Mouse (Mus musculus): ENCODE measurements around the gene Pigh. TPM values are rescaled to one million over a fixed set of nuclear protein-coding genes. Genes with fewer than 3 reads are reported as not detected.

Gene Pigh
- total and polyA plus RNA-seq, 3 experiments = 14.7 to 60.1 (median 47.3) TPM

DNA sequence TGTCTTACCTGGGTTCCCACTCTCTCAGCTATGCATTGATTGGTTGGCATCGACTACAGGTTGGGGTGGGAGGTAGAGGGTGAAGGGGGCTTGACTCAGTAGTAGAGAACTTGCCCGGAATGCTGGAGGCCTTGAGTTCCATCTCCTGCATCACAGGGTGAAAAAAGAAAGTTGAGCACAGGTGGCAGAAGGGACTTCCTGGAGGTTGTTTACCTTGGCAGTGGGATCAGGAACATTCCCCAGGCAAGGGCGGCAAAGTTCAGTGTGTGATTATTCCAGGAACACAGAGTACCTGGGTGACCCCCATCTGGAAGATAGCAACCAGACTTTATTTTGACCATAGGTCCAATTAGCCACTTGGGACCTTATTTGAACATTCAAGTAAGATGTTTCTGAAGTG is 14.3 kb upstream of the Pigh start:
- ATAC-seq (ENCODE audit: extremely low read depth, insufficient number of reproducible peaks, low FRiP score, poor library complexity, severe bottlenecking) = no peak
- H3K36me3 ChIP-seq (replicated peaks) = no peaks in the 10 kb centered on the region

DNA sequence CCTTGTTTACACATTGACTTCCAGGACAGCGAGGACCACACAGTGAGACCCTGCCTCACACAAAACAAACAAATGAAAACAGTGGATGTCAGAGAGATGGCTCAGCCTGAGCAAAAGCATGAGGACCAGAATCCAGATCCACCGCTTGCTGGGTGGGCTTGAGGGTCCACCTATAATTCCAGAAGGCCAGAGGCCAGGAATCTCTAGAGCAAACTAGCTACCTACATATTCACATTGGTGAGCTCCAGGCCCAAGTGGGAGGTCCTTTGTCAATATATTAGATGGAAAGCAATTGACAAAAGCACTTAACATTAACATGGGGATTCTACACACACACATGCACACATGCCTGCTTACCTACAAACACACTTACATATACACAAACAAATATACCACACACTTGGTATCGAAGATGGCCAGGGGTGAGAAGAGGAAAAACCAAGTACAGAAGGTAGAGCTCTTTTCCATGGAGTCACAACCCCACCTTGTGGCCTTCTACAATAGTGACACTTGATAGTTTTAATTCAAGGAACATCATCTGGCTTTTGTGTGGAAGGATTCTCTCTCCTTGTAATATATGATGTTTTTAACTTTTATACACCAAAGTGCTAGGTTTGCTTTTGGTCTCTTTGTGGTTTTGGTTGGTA is 7.8 kb upstream of the Pigh start:
- H3K4me1 ChIP-seq (ENCODE audit: insufficient read depth, low read depth, low read length) = peaks cover 5% of the 10 kb centered on the region
- ATAC-seq (ENCODE audit: extremely low read depth, insufficient number of reproducible peaks, low FRiP score, poor library complexity, severe bottlenecking) = no peak
- DNase-seq (ENCODE audit: low spot score) = no peak
- no peaks in the 10 kb centered on the region for H3K9me3 ChIP-seq (replicated peaks)
- TF ChIP-seq CTCF (IDR thresholded peaks at IDR 0.05; ENCODE audit: low read depth, low read length) (0 out of 2 replicates have a peak, but pooled peaks have one; percentile 22), TAL1 (conservative IDR thresholded peaks at IDR 0.05; ENCODE audit: low read depth, low read length) (no peak)
- H3K36me3 ChIP-seq (replicated peaks) = no peaks in the 10 kb centered on the region
- no peak overlapping the region for H3K4me3 ChIP-seq (ENCODE audit: low read depth, low read length)
- peaks cover 32% of the 10 kb centered on the region for H3K27me3 ChIP-seq (ENCODE audit: insufficient read depth, low read length)

More for the DNA sequence above, 14.3 kb upstream of the Pigh start:
- peaks cover 15% of the 10 kb centered on the region for H3K27me3 ChIP-seq (ENCODE audit: insufficient read depth, low read length)
- DNase-seq (ENCODE audit: low spot score) = no peak
- H3K4me3 ChIP-seq (ENCODE audit: low read depth, low read length) = no peak overlapping the region
- H3K9me3 ChIP-seq (replicated peaks) = no peaks in the 10 kb centered on the region
- no peak for TF ChIP-seq GATA2 (IDR thresholded peaks at IDR 0.05; ENCODE audit: borderline replicate concordance, low read depth, low read length)
- TF ChIP-seq POLR2AphosphoS5 (IDR thresholded peaks at IDR 0.05; ENCODE audit: insufficient replicate concordance, low read depth, low read length) = no peak
- TF ChIP-seq CTCF (IDR thresholded peaks at IDR 0.05; ENCODE audit: low read depth, low read length) = no peak
- TF ChIP-seq GATA1 (IDR thresholded peaks at IDR 0.05; ENCODE audit: borderline replicate concordance, low read length) = no peak
- TF ChIP-seq TAL1 (conservative IDR thresholded peaks at IDR 0.05; ENCODE audit: low read depth, low read length) = no peak
- H3K4me1 ChIP-seq (ENCODE audit: insufficient read depth, low read depth, low read length) = peaks cover 2% of the 10 kb centered on the region; the same call in 1 of the 2 replicates

DNA sequence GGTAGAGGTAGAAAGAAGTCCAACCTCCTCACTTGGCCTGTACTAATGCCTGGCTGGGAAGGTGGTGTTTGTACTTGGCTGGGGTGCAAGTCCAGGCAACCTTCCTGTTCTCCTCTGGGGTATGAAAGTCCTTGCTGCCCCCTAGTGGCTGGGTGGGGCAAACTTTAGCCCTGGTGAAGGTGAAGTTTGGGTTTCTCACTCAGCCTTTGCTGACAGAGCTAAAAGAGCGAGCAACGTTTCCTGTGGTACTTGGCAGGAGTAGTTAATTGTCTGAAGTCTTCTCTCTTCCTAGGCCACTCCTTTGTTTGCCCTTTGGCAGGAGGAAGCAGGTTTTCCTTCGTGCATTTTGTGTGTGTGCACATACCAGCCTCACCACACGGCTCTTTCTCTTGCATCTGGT is 3.1 kb upstream of the Pigh start:
- peaks cover 7% of the 10 kb centered on the region for H3K36me3 ChIP-seq (replicated peaks)
- TF ChIP-seq POLR2AphosphoS5 (IDR thresholded peaks at IDR 0.05; ENCODE audit: insufficient replicate concordance, low read depth, low read length) (no peak), CTCF (IDR thresholded peaks at IDR 0.05; ENCODE audit: low read depth, low read length) (peak; percentile 71)
- ATAC-seq (ENCODE audit: extremely low read depth, insufficient number of reproducible peaks, low FRiP score, poor library complexity, severe bottlenecking) = peak; percentile 35
- peaks cover 18% of the 10 kb centered on the region for H3K4me1 ChIP-seq (ENCODE audit: insufficient read depth, low read depth, low read length)
- H3K9me3 ChIP-seq (replicated peaks) = no peaks in the 10 kb centered on the region; the same call in 1 of the 2 replicates
- DNase-seq (ENCODE audit: low spot score) = peak; percentile 55
- peaks cover 15% of the 10 kb centered on the region for H3K27me3 ChIP-seq (ENCODE audit: insufficient read depth, low read length)
- no peak overlapping the region for H3K4me3 ChIP-seq (ENCODE audit: low read depth, low read length)

DNA sequence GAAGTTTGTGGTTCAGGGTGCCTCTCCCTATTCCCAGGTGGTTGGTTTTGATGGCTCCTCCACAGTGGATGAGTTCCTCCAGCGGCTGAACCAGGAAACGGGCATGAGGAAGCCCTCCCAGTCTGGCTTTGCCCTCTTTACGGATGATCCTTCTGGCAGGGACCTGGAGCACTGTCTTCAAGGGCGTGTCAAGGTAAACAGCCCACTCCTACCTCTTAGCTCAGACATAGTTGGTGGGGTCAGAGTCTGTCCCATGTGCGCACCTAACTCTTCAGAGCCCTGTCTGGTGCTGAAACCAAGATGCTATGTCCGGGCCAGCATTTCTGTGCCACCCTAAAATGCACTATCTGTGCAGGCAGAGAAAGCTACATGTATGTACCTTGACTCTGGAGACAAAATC is 16.1 kb downstream of the Pigh start:
- no peak for ATAC-seq (ENCODE audit: extremely low read depth, insufficient number of reproducible peaks, low FRiP score, poor library complexity, severe bottlenecking)
- TF ChIP-seq GATA2 (IDR thresholded peaks at IDR 0.05; ENCODE audit: borderline replicate concordance, low read depth, low read length) (no peak), TAL1 (conservative IDR thresholded peaks at IDR 0.05; ENCODE audit: low read depth, low read length) (no peak), POLR2AphosphoS5 (IDR thresholded peaks at IDR 0.05; ENCODE audit: insufficient replicate concordance, low read depth, low read length) (no peak), GATA1 (IDR thresholded peaks at IDR 0.05; ENCODE audit: borderline replicate concordance, low read length) (no peak), CTCF (IDR thresholded peaks at IDR 0.05; ENCODE audit: low read depth, low read length) (no peak)

DNA sequence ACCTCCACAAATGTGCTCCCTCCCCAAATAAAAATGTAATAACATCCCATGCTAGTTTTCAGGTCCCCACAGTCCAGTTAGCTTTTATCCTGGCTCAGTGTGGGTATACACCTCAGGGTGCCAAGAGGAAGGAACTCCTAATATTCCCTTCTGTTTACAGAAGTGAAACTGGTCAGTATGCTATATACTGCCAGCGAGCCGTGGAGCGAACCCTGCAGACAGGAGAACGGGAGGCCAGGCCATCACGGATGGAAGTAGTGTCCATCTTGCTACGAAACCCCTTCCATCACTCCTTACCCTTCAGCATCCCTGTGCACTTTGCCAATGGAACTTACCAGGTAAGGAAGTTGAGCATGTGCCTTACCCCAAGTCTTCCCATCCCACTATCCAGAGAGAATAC is 16.9 kb downstream of the Pigh start:
- ATAC-seq (ENCODE audit: extremely low read depth, insufficient number of reproducible peaks, low FRiP score, poor library complexity, severe bottlenecking) (no peak), DNase-seq (ENCODE audit: low spot score) (no peak)
- H3K36me3 ChIP-seq (replicated peaks) = peaks cover 62% of the 10 kb centered on the region
- peaks cover 3% of the 10 kb centered on the region; the same call in 1 of the 2 replicates for H3K27me3 ChIP-seq (ENCODE audit: insufficient read depth, low read length)
- peaks cover 2% of the 10 kb centered on the region; the same call in 1 of the 2 replicates for H3K4me1 ChIP-seq (ENCODE audit: insufficient read depth, low read depth, low read length)
- TF ChIP-seq GATA1 (IDR thresholded peaks at IDR 0.05; ENCODE audit: borderline replicate concordance, low read length) (no peak), GATA2 (IDR thresholded peaks at IDR 0.05; ENCODE audit: borderline replicate concordance, low read depth, low read length) (no peak), POLR2AphosphoS5 (IDR thresholded peaks at IDR 0.05; ENCODE audit: insufficient replicate concordance, low read depth, low read length) (no peak), CTCF (IDR thresholded peaks at IDR 0.05; ENCODE audit: low read depth, low read length) (no peak), TAL1 (conservative IDR thresholded peaks at IDR 0.05; ENCODE audit: low read depth, low read length) (no peak)
- H3K9me3 ChIP-seq (replicated peaks) = no peaks in the 10 kb centered on the region
- H3K4me3 ChIP-seq (ENCODE audit: low read depth, low read length) = no peak overlapping the region

More for the DNA sequence above, 16.1 kb downstream of the Pigh start:
- H3K9me3 ChIP-seq (replicated peaks) = no peaks in the 10 kb centered on the region
- H3K4me1 ChIP-seq (ENCODE audit: insufficient read depth, low read depth, low read length) = peaks cover 2% of the 10 kb centered on the region; the same call in 1 of the 2 replicates
- peaks cover 70% of the 10 kb centered on the region for H3K36me3 ChIP-seq (replicated peaks)
- DNase-seq (ENCODE audit: low spot score) = no peak
- H3K27me3 ChIP-seq (ENCODE audit: insufficient read depth, low read length) = peaks cover 3% of the 10 kb centered on the region; the same call in 1 of the 2 replicates
- H3K4me3 ChIP-seq (ENCODE audit: low read depth, low read length) = no peak overlapping the region

DNA sequence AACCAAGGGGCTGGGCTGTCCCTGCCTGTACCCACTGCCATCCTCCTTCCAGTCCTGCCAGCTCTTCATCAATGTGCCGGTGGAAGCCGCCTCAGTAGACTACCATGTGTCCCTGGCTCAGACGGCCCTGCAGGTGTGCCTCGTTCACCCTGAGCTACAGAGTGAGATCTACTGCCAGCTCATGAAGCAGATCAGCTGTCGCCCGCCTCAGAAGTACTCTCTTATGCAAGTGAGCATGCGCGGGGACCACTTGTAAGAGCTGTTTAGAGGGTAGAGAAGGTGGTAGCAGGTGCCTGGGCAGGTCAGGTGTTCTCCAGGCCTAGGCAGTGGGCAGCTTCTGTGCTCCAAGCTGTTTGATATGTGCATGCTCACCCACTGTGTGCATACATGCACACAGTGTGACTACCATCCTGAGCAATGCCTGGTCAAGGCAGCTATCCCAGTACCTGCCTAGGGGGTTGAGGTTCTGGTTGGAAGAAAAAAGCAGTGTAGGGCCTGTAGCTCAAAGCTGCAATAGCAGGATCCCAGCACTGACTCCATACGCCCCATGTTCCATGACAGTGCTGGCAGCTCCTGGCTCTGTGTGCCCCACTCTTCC is 18.6 kb downstream of the Pigh start:
- Histone ChIP-seq H3K27me3 (ENCODE audit: insufficient read depth, low read length) (peaks cover 3% of the 10 kb centered on the region; the same call in 1 of the 2 replicates), H3K36me3 (replicated peaks) (peaks cover 44% of the 10 kb centered on the region), H3K9me3 (replicated peaks) (no peaks in the 10 kb centered on the region), H3K4me1 (ENCODE audit: insufficient read depth, low read depth, low read length) (peaks cover 2% of the 10 kb centered on the region; the same call in 1 of the 2 replicates), H3K4me3 (ENCODE audit: low read depth, low read length) (no peak overlapping the region)
- DNase-seq (ENCODE audit: low spot score) (no peak), ATAC-seq (ENCODE audit: extremely low read depth, insufficient number of reproducible peaks, low FRiP score, poor library complexity, severe bottlenecking) (no peak)
- TF ChIP-seq GATA2 (IDR thresholded peaks at IDR 0.05; ENCODE audit: borderline replicate concordance, low read depth, low read length) (no peak), TAL1 (conservative IDR thresholded peaks at IDR 0.05; ENCODE audit: low read depth, low read length) (no peak), POLR2AphosphoS5 (IDR thresholded peaks at IDR 0.05; ENCODE audit: insufficient replicate concordance, low read depth, low read length) (no peak), GATA1 (IDR thresholded peaks at IDR 0.05; ENCODE audit: borderline replicate concordance, low read length) (no peak), CTCF (IDR thresholded peaks at IDR 0.05; ENCODE audit: low read depth, low read length) (no peak)

All from G1E (cell line).